Mouse (Mus musculus) liver, embryonic 16.5 days (tissue): Measurements from ENCODE around the gene Snx18. TPM values are rescaled to one million over a fixed set of nuclear protein-coding genes. Genes with fewer than 3 reads are reported as not detected.

Experiments used
- ATAC-seq: fragments of 200-750 bp; cut with Nextera tagmentation; 2 replicates; pipeline ENCODE4 v1.8.0; 2017; ENCODE audit warnings: low read depth, mild to moderate bottlenecking, moderate number of reproducible peaks, moderate library complexity
- H3K27ac ChIP-seq: fragments of 300-500 bp; sonication (generic); 2 replicates; pipeline ENCODE4 v1.5.1; 2014; ENCODE audit warnings: mild to moderate bottlenecking, low read length
- H3K27me3 ChIP-seq: fragments of 300-500 bp; sonication (generic); 2 replicates; pipeline ENCODE4 v1.6.1; 2014; ENCODE audit warnings: low read depth, low read length, mixed read lengths; ENCODE audit not compliant: control insufficient read depth, insufficient read depth
- H3K36me3 ChIP-seq: fragments of 300-500 bp; sonication (generic); 2 replicates; pipeline ENCODE4 v1.6.1; 2014; ENCODE audit warnings: mild to moderate bottlenecking; ENCODE audit not compliant: control insufficient read depth, insufficient read depth
- H3K4me1 ChIP-seq: fragments of 300-500 bp; sonication (generic); 2 replicates; pipeline ENCODE4 v1.6.1; 2014; ENCODE audit warnings: low read depth, low read length, mixed read lengths; ENCODE audit not compliant: control insufficient read depth
- H3K4me2 ChIP-seq: fragments of 300-500 bp; sonication (generic); 2 replicates; pipeline ENCODE4 v1.6.1; 2014; ENCODE audit warnings: low read depth, low read length, mixed read lengths
- H3K4me3 ChIP-seq: fragments of 300-500 bp; sonication (generic); 2 replicates; pipeline ENCODE4 v1.5.1; 2014; ENCODE audit warnings: low read depth, mild to moderate bottlenecking, low read length
- H3K9ac ChIP-seq: fragments of 300-500 bp; sonication (generic); 2 replicates; pipeline ENCODE4 v1.6.1; 2014; ENCODE audit warnings: low read depth, low read length
- H3K9me3 ChIP-seq: fragments of 300-500 bp; sonication (generic); replicated peaks from 2 replicates; pipeline ENCODE4 v1.6.1; 2016; ENCODE audit warnings: low read length; ENCODE audit not compliant: control insufficient read depth
- WGBS: fragments of 180-500 bp; shearing (Covaris S2); extraction: QIAGEN DNeasy Blood & Tissue Kit; methylation state at CpG from one replicate; pipeline ENCODE4 v1.1.7; 2014; ENCODE audit not compliant: insufficient replicate concordance; 5-methylcytosine and 5-hydroxymethylcytosine counted together
- polyA plus RNA-seq: library from polyadenylated mRNA; unstranded; fragments of >200 nt; fragmentation: Nextera tagmentation; extraction: Ambion mirVana; gene quantifications from 2 replicates; pipeline ENCODE4 v1.2.1, GENCODE M21; 2015

The Snx18 gene
- polyA plus RNA-seq, 1 experiment from 2014 or later = 4.7 TPM

- Histone ChIP-seq H3K9ac (no peak overlapping the region), H3K36me3 (no peaks in the 10 kb centered on the region), H3K4me1 (no peaks in the 10 kb centered on the region), H3K4me3 (no peak overlapping the region), H3K4me2 (no peak overlapping the region), H3K9me3 (no peaks in the 10 kb centered on the region), H3K27me3 (no peaks in the 10 kb centered on the region), H3K27ac (no peak overlapping the region)
- ATAC-seq = no peak
- WGBS = 58% methylated on average over 5 of the region's 5 CpGs
These were observed 51.4 kb downstream of the Snx18 start for GRCm38 (mm10) chr13:113566951-113567350.

- Histone ChIP-seq H3K27ac (no peak overlapping the region), H3K9ac (no peak overlapping the region), H3K4me3 (no peak overlapping the region), H3K4me1 (no peaks in the 10 kb centered on the region), H3K9me3 (no peaks in the 10 kb centered on the region), H3K36me3 (no peaks in the 10 kb centered on the region), H3K4me2 (no peak overlapping the region), H3K27me3 (no peaks in the 10 kb centered on the region)
- ATAC-seq = no peak
- WGBS = 76% methylated on average over 7 of the region's 7 CpGs
These were observed 52.0 kb downstream of the Snx18 start for GRCm38 (mm10) chr13:113566411-113566810.

GRCm38 (mm10) chr13:113559646-113560045, 58.7 kb downstream of the Snx18 start:
- Histone ChIP-seq H3K4me3 (no peak overlapping the region), H3K4me2 (no peak overlapping the region), H3K36me3 (no peaks in the 10 kb centered on the region), H3K9ac (no peak overlapping the region), H3K4me1 (no peaks in the 10 kb centered on the region), H3K27ac (no peak overlapping the region), H3K9me3 (no peaks in the 10 kb centered on the region), H3K27me3 (no peaks in the 10 kb centered on the region)
- 71% methylated on average over 9 of the region's 9 CpGs for WGBS
- no peak for ATAC-seq

GRCm38 (mm10) chr13:113556538-113556937, 61.8 kb downstream of the Snx18 start:
- Histone ChIP-seq H3K4me3 (no peak overlapping the region), H3K27ac (no peak overlapping the region), H3K9me3 (no peaks in the 10 kb centered on the region), H3K4me1 (no peaks in the 10 kb centered on the region), H3K4me2 (no peak overlapping the region), H3K36me3 (no peaks in the 10 kb centered on the region), H3K9ac (no peak overlapping the region), H3K27me3 (no peaks in the 10 kb centered on the region)
- ATAC-seq = no peak

GRCm38 (mm10) chr13:113555226-113555625, 63.1 kb downstream of the Snx18 start:
- ATAC-seq = no peak
- Histone ChIP-seq H3K9ac (no peak overlapping the region), H3K36me3 (no peaks in the 10 kb centered on the region), H3K4me3 (no peak overlapping the region), H3K4me2 (no peak overlapping the region), H3K27ac (no peak overlapping the region), H3K9me3 (no peaks in the 10 kb centered on the region), H3K4me1 (no peaks in the 10 kb centered on the region), H3K27me3 (no peaks in the 10 kb centered on the region)
- WGBS = 65% methylated on average over 2 of the region's 2 CpGs

GRCm38 (mm10) chr13:113553603-113554230, 64.6 kb downstream of the Snx18 start:
- no peaks in the 10 kb centered on the region for H3K4me1 ChIP-seq
- WGBS = 39% methylated on average over 5 of the region's 5 CpGs
- no peak overlapping the region for H3K4me3 ChIP-seq
- H3K9me3 ChIP-seq = no peaks in the 10 kb centered on the region
- H3K27ac ChIP-seq = no peak overlapping the region
- H3K4me2 ChIP-seq = no peak overlapping the region
- no peak overlapping the region for H3K9ac ChIP-seq
- H3K36me3 ChIP-seq = no peaks in the 10 kb centered on the region
- no peaks in the 10 kb centered on the region for H3K27me3 ChIP-seq
- ATAC-seq = no peak

- no peaks in the 10 kb centered on the region for H3K27me3 ChIP-seq
- no peak for ATAC-seq
- H3K9ac ChIP-seq = no peak overlapping the region
- no peaks in the 10 kb centered on the region for H3K4me1 ChIP-seq
- H3K9me3 ChIP-seq = no peaks in the 10 kb centered on the region
- H3K4me2 ChIP-seq = no peak overlapping the region
- H3K4me3 ChIP-seq = no peak overlapping the region
- 39% methylated on average over 1 of the region's 1 CpGs for WGBS
- no peak overlapping the region for H3K27ac ChIP-seq
- H3K36me3 ChIP-seq = no peaks in the 10 kb centered on the region
These were observed 66.0 kb downstream of the Snx18 start for GRCm38 (mm10) chr13:113552341-113552740.

- Histone ChIP-seq H3K9me3 (no peaks in the 10 kb centered on the region), H3K27ac (no peak overlapping the region), H3K4me3 (no peak overlapping the region), H3K4me2 (no peak overlapping the region), H3K9ac (no peak overlapping the region), H3K36me3 (no peaks in the 10 kb centered on the region), H3K27me3 (no peaks in the 10 kb centered on the region), H3K4me1 (no peaks in the 10 kb centered on the region)
- ATAC-seq = no peak
- 38% methylated on average over 8 of the region's 8 CpGs for WGBS
These were observed 67.3 kb downstream of the Snx18 start for GRCm38 (mm10) chr13:113550866-113551565.

GRCm38 (mm10) chr13:113549021-113549420, 69.3 kb downstream of the Snx18 start:
- Histone ChIP-seq H3K4me1 (no peaks in the 10 kb centered on the region), H3K9ac (no peak overlapping the region), H3K9me3 (no peaks in the 10 kb centered on the region), H3K27ac (no peak overlapping the region), H3K36me3 (no peaks in the 10 kb centered on the region), H3K4me2 (no peak overlapping the region), H3K4me3 (no peak overlapping the region), H3K27me3 (no peaks in the 10 kb centered on the region)
- no peak for ATAC-seq
- 46% methylated on average over 3 of the region's 3 CpGs for WGBS
